Mouse (Mus musculus) forebrain, embryonic 15.5 days (tissue): ENCODE data around the gene Ift22. TPM values are rescaled to one million over a fixed set of nuclear protein-coding genes. Genes with fewer than 3 reads are reported as not detected.

Experiments used
- ATAC-seq: fragments of 200-750 bp; cut with Nextera tagmentation; replicated peaks from 2 replicates; pipeline ENCODE4 v1.8.0; 2017; ENCODE audit warnings: mild to moderate bottlenecking, moderate TSS enrichment, moderate library complexity
- H3K27ac ChIP-seq: fragments of 300-500 bp; sonication (generic); replicated peaks from 2 replicates; pipeline ENCODE4 v1.5.1; 2015; ENCODE audit warnings: mild to moderate bottlenecking, inconsistent platforms
- H3K27me3 ChIP-seq: fragments of 300-500 bp; sonication (generic); 2 replicates; pipeline ENCODE4 v1.6.1; 2015; ENCODE audit warnings: inconsistent platforms
- H3K36me3 ChIP-seq: fragments of 300-500 bp; sonication (generic); 2 replicates; pipeline ENCODE4 v1.6.1; 2015; ENCODE audit warnings: mild to moderate bottlenecking, inconsistent platforms
- H3K4me1 ChIP-seq: fragments of 300-500 bp; sonication (generic); 2 replicates; pipeline ENCODE4 v1.6.1; 2015; ENCODE audit warnings: inconsistent platforms
- H3K4me2 ChIP-seq: fragments of 300-500 bp; sonication (generic); replicated peaks from 2 replicates; pipeline ENCODE4 v1.6.1; 2015; ENCODE audit warnings: mild to moderate bottlenecking, inconsistent platforms
- H3K4me3 ChIP-seq: fragments of 300-500 bp; sonication (generic); 2 replicates; pipeline ENCODE4 v1.5.1; 2015; ENCODE audit warnings: mild to moderate bottlenecking, inconsistent platforms
- H3K9ac ChIP-seq: fragments of 300-500 bp; sonication (generic); replicated peaks from 2 replicates; pipeline ENCODE4 v1.6.1; 2015; ENCODE audit warnings: mild to moderate bottlenecking, inconsistent platforms
- H3K9me3 ChIP-seq: fragments of 300-500 bp; sonication (generic); 2 replicates; pipeline ENCODE4 v1.6.1; 2016; ENCODE audit warnings: inconsistent platforms
- WGBS: fragments of 180-500 bp; shearing (Covaris S2); methylation state at CpG from one replicate; pipeline ENCODE4 v1.1.7; 2015; ENCODE audit warnings: mixed read lengths; 5-methylcytosine and 5-hydroxymethylcytosine counted together
- polyA plus RNA-seq: library from polyadenylated mRNA; unstranded; fragments of >200 nt; fragmentation: Nextera tagmentation; extraction: Ambion mirVana; gene quantifications from 2 replicates; pipeline ENCODE4 v1.2.1, GENCODE M21; 2015

The Ift22 gene
- polyA plus RNA-seq, 1 experiment from 2014 or later, result 124 TPM

DNA sequence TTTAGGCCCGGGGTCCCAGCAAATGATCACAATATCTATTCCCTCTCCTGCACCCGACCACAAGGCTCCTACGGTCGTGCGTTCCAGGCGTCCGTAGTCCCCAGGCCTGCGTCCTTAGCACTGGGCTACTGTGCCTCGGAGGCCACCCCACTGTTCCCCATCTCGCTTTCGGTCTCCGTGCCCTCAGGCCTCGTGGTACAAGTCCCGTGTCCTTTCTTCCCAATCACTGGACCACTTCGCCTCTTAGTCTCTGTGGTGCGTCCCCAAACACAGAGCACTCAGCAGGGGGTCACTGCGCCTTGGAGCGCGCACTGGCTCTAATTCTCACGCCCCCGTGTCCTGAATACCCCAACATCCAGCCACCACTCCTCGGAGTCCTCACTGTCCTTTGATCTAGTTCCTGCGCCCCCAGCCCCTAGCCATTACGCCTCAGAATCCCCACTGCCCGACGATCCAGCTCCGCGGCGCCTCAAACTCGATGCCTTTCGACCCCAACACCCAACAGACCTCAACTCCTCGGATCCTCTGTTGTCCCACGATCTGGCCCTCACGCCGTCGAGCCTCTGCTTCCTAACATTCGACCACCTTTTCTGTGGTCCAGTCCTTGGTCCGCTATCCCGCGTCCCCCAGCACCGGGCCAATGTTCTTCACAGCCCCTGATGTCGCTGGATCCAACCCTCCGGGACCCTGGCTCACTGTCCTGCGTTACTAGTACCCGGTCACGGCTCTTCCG is 25.7 kb upstream of the Ift22 start:
- H3K36me3 ChIP-seq, result no peaks in the 10 kb centered on the region
- ATAC-seq, result no peak
- H3K27me3 ChIP-seq, result peaks cover 34% of the 10 kb centered on the region
- H3K4me3 ChIP-seq, result peak overlapping the region; percentile 55
- 1% methylated on average over 47 of the region's 47 CpGs for WGBS
- peak overlapping the region; percentile 55 for H3K9ac ChIP-seq
- peak overlapping the region; percentile 85 for H3K4me2 ChIP-seq
- no peak overlapping the region for H3K27ac ChIP-seq
- H3K4me1 ChIP-seq, result peaks cover 21% of the 10 kb centered on the region
- H3K9me3 ChIP-seq, result no peaks in the 10 kb centered on the region

GRCm38 (mm10) chr5:136882788-136883439 is 25.0 kb upstream of the Ift22 start, which contains the start of gene Col26a1:
TSS of gene Col26a1 (minus strand) at chr5:136883209.
- peak within 1 kb of the TSS; percentile 55 for H3K9ac ChIP-seq
- no peaks in the 10 kb centered on the region for H3K36me3 ChIP-seq
- 2% methylated on average over 43 of the region's 44 CpGs for WGBS
- H3K9me3 ChIP-seq, result no peaks in the 10 kb centered on the region
- peak within 1 kb of the TSS; percentile 85 for H3K4me2 ChIP-seq
- H3K4me3 ChIP-seq, result peak within 1 kb of the TSS; percentile 55
- H3K27me3 ChIP-seq, result peaks cover 34% of the 10 kb centered on the region
- peaks cover 21% of the 10 kb centered on the region for H3K4me1 ChIP-seq
- ATAC-seq, result peak; percentile 29; the same call in 1 of the 2 replicates
- no peak within 1 kb of the TSS for H3K27ac ChIP-seq

DNA sequence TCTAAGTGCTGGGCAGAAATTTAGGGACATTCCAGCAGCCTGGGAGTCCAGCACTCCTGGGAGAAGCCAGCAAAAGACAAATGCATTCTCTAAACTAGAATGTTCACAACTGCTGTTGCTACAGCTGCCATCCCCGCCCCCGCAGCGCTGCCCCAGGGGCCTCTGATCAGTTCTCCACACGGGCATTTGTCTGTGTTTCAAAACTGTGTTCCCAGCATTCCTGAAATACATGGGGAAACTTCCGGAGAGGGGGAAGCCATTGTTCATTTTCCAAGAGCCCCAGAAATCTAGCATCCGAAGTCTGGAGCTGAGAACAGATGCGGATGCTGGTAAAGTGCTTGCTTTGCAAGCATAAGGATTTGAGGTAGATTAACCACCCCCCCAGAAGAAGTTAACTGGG is 21.0 kb upstream of the Ift22 start:
- no peak overlapping the region for H3K4me2 ChIP-seq
- no peaks in the 10 kb centered on the region for H3K9me3 ChIP-seq
- H3K4me1 ChIP-seq, result peaks cover 11% of the 10 kb centered on the region
- H3K27ac ChIP-seq, result no peak overlapping the region
- H3K4me3 ChIP-seq, result no peak overlapping the region
- 34% methylated on average over 7 of the region's 7 CpGs for WGBS
- peaks cover 25% of the 10 kb centered on the region for H3K27me3 ChIP-seq
- no peaks in the 10 kb centered on the region for H3K36me3 ChIP-seq
- ATAC-seq, result no peak
- H3K9ac ChIP-seq, result no peak overlapping the region

- Histone ChIP-seq H3K36me3 (no peaks in the 10 kb centered on the region), H3K27ac (no peak overlapping the region), H3K27me3 (peaks cover 10% of the 10 kb centered on the region; the same call in 1 of the 2 replicates), H3K4me1 (no peaks in the 10 kb centered on the region), H3K9ac (no peak overlapping the region), H3K4me3 (no peak overlapping the region), H3K4me2 (no peak overlapping the region), H3K9me3 (no peaks in the 10 kb centered on the region)
- 74% methylated on average over 19 of the region's 19 CpGs for WGBS
- no peak for ATAC-seq
Measured at GRCm38 (mm10) chr5:136888539-136889355, 19.2 kb upstream of the Ift22 start.

GRCm38 (mm10) chr5:136894840-136895528 is 13.0 kb upstream of the Ift22 start:
- Histone ChIP-seq H3K4me2 (no peak overlapping the region), H3K9ac (no peak overlapping the region), H3K27me3 (no peaks in the 10 kb centered on the region), H3K9me3 (no peaks in the 10 kb centered on the region), H3K4me1 (no peaks in the 10 kb centered on the region), H3K36me3 (no peaks in the 10 kb centered on the region), H3K4me3 (no peak overlapping the region), H3K27ac (no peak overlapping the region)
- 75% methylated on average over 25 of the region's 25 CpGs for WGBS
- no peak for ATAC-seq

DNA sequence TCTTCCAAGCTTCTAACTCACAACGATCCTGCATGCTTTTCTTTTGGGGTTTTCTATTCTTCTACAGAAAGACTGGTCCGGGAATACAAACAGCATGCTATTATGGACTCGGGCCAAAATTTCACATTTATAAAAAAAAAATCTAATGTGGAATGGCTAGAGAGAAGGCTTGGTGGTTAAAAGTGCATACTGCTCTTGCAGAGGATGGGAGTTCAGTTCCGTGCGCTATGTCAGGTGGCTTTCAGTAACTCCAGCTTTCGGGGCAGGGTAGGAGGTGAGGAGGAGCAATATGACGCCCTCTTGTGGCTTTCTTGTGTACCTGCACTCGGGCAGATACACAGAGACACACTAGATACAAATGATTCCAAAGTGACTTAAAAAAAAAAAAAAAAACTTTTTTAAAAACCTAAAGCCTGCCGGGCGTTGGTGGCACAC is 12.4 kb upstream of the Ift22 start:
- H3K9ac ChIP-seq, result no peak overlapping the region
- no peak for ATAC-seq
- 63% methylated on average over 10 of the region's 10 CpGs for WGBS
- H3K4me3 ChIP-seq, result no peak overlapping the region
- H3K9me3 ChIP-seq, result no peaks in the 10 kb centered on the region
- no peaks in the 10 kb centered on the region for H3K4me1 ChIP-seq
- H3K4me2 ChIP-seq, result no peak overlapping the region
- H3K27ac ChIP-seq, result no peak overlapping the region
- H3K27me3 ChIP-seq, result no peaks in the 10 kb centered on the region
- H3K36me3 ChIP-seq, result no peaks in the 10 kb centered on the region

DNA sequence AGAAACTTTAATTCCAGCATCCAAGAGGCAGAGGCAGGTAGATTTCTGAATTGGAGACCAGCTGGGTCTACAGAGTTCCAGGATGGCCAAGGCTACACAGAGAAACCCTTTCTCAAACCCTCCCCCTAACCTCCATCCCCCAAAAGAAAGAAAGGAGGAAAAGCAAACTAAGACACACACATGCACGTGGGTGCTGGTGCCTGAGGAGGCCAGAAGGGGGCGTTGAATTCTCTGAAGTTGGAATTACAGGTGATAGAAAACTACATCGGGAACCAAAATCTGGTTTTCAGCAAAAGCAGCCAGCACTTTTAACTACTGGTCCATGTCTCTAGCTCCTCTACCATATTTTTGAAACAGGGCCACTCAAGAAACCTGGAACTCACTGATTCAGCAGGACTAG is 3.3 kb upstream of the Ift22 start:
- Histone ChIP-seq H3K4me1 (peaks cover 13% of the 10 kb centered on the region), H3K36me3 (no peaks in the 10 kb centered on the region), H3K9ac (no peak overlapping the region), H3K4me2 (no peak overlapping the region), H3K9me3 (no peaks in the 10 kb centered on the region), H3K4me3 (no peak overlapping the region), H3K27me3 (no peaks in the 10 kb centered on the region), H3K27ac (no peak overlapping the region)
- ATAC-seq, result no peak
- WGBS, result 51% methylated on average over 3 of the region's 3 CpGs

DNA sequence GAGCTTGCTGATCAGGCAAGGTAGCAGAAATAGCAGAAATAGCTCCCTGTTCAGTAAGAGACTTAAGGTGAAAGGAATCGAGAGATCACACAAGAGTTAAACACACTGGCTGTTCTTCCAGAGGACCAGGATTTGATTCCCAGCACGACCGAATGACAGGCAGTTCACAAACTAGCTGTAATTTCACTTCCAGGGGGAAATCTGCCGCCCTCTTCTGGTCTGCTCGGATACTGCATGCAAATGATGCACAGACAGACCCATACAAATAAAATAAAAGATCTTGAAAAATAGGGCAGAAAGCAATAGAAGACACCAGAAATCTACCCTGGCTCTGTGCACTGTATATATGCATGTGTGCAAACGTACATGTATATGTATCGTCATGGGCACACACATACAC is 2.3 kb upstream of the Ift22 start:
- H3K9me3 ChIP-seq, result no peaks in the 10 kb centered on the region
- H3K27ac ChIP-seq, result no peak overlapping the region
- no peak overlapping the region for H3K9ac ChIP-seq
- no peak for ATAC-seq
- H3K4me1 ChIP-seq, result peaks cover 17% of the 10 kb centered on the region
- no peaks in the 10 kb centered on the region for H3K36me3 ChIP-seq
- no peaks in the 10 kb centered on the region for H3K27me3 ChIP-seq
- H3K4me3 ChIP-seq, result no peak overlapping the region
- WGBS, result 53% methylated on average over 7 of the region's 7 CpGs
- no peak overlapping the region for H3K4me2 ChIP-seq

GRCm38 (mm10) chr5:136907587-136907986 is 363 bp upstream of the Ift22 start:
- Histone ChIP-seq H3K9ac (peak overlapping the region; percentile 67), H3K4me2 (peak overlapping the region; percentile 55), H3K9me3 (no peaks in the 10 kb centered on the region), H3K4me3 (peak overlapping the region; percentile 66), H3K36me3 (peaks cover 17% of the 10 kb centered on the region), H3K27me3 (no peaks in the 10 kb centered on the region), H3K27ac (no peak overlapping the region), H3K4me1 (peaks cover 17% of the 10 kb centered on the region)
- WGBS, result 46% methylated on average over 9 of the region's 9 CpGs
- ATAC-seq, result peak; percentile 44; the same call in 1 of the 2 replicates

DNA sequence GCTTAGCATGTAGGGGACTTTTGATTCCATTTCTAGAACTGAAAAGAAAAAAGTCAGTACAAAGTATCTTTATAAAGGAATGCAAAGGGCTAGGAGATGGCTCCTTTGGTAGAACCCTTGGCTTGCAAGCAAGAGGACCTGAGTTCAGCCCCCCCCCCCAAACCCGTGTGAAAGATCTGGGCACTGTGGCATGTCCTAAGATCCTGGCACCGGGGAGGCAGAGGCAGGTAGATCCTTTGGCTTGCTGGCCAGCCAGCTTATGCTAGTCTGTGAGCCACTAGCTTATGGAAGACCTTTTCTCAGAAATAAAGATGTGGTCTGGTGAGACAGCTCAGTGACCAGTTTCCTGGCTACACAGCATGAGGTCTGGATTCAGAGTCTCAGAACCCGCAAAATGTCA is 6.2 kb downstream of the Ift22 start:
- peaks cover 31% of the 10 kb centered on the region for H3K36me3 ChIP-seq
- no peak for ATAC-seq
- no peak overlapping the region for H3K4me2 ChIP-seq

DNA sequence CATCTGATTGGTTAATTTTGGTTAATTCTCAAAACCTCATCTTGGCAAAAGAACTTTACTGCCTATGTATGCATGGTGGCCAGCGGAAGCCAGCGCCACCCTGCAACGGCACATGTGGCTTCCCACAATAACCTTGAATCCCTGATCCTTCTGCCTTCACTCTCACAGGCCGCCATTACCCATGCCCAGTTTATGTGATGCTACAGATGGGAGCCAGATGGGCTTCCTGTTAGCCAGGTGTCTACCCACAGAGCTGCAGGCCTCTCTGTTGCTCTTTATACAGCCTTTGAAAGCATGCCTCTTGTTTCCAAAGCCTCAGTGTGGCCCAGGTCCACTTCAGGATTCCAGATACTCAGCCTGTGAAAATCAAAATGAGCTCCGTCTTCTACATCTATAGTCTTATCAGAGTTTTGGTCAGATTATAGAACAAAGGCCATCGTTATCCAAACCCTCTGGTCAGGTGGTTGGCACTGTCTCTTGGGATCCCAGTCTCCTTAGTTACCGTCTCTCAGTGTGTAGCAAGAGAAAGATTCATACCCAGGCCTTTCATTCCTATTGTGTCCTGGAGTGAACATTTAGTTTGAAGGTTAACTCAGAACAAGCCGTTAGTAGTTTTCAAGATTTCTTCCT is 9.8 kb downstream of the Ift22 start:
- 92% methylated on average over 8 of the region's 8 CpGs for WGBS
- Histone ChIP-seq H3K9ac (no peak overlapping the region), H3K27ac (no peak overlapping the region), H3K36me3 (peaks cover 12% of the 10 kb centered on the region), H3K27me3 (no peaks in the 10 kb centered on the region), H3K4me1 (peaks cover 6% of the 10 kb centered on the region), H3K4me3 (no peak overlapping the region), H3K9me3 (no peaks in the 10 kb centered on the region), H3K4me2 (no peak overlapping the region)
- ATAC-seq, result no peak

More for the DNA sequence above, 6.2 kb downstream of the Ift22 start:
- Histone ChIP-seq H3K4me3 (no peak overlapping the region), H3K9ac (no peak overlapping the region), H3K4me1 (peaks cover 6% of the 10 kb centered on the region), H3K9me3 (no peaks in the 10 kb centered on the region), H3K27ac (no peak overlapping the region), H3K27me3 (no peaks in the 10 kb centered on the region)
- 86% methylated on average over 3 of the region's 3 CpGs for whole genome bisulfite sequencing
